Mouse (Mus musculus) urinary bladder, adult 18-20 months (tissue): ENCODE data around the gene Ube2z.

Experiments
- DNase-seq, 2 experiments: peaks; one replicate each; pipeline ENCODE4 v3.0.0; 2022; ENCODE audit warnings: low spot score in 2 of 2, mixed read lengths in 2 of 2

Ube2z gene

DNA sequence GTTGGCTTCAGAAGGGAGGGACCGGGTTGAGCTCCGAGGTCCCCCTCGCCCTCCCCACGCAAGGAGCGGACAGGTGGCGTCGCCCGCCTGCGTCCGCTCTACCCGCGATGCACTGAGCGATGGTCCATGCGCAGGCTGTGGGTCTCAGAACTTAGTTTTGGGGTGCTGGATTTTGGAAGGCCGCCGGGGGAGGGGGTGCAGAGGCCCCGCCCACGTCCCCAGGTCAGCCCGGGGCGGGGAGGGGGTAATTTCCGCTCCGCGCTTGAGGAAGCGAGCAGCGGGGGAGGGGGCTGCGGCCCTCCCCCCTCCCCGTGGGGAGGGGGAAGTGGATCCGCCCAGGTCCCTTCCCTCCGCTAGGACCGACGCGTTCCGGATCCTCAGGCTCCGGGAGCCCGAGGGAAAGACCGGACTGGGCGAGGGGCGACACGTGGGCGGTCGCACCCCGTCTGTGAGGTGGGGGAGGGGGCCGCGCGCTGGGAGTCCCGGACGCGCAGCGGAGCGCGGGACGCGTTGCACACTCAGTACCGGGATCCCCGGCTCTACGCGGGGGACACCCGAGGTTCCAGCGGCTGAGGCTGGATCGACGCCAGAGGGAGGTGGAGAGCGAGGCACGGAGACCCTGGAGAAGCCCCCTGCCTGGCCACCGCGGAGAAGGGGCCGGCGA is 58.2 kb downstream of the Ube2z start:
- peak in 1 of 2 experiments; percentile 32 for DNase-seq

DNA sequence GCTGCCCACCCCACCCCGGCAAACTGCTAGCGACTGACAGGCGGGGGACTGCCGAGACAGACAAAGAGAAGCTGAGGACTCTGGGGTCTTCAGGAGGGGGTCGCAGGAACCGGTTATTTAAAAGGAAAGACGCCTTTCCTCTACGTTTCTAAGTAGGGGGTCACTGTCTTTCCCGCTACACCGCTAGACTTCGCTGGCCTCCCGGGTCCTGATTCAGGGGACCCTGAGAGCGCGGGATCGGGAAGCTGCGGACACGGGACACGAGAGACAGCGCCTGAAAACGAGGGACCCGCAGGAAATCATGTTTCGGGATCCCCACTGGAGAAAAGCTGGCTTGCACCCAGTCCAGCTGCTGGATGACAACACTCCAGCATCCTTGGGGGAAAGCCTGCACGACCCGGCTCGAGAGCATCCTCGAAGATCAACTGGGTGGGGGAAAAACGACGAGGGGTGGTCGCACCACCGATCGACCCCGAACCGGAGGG is 58.8 kb downstream of the Ube2z start:
- DNase-seq = peak in 1 of 2 experiments; percentile 27

DNA sequence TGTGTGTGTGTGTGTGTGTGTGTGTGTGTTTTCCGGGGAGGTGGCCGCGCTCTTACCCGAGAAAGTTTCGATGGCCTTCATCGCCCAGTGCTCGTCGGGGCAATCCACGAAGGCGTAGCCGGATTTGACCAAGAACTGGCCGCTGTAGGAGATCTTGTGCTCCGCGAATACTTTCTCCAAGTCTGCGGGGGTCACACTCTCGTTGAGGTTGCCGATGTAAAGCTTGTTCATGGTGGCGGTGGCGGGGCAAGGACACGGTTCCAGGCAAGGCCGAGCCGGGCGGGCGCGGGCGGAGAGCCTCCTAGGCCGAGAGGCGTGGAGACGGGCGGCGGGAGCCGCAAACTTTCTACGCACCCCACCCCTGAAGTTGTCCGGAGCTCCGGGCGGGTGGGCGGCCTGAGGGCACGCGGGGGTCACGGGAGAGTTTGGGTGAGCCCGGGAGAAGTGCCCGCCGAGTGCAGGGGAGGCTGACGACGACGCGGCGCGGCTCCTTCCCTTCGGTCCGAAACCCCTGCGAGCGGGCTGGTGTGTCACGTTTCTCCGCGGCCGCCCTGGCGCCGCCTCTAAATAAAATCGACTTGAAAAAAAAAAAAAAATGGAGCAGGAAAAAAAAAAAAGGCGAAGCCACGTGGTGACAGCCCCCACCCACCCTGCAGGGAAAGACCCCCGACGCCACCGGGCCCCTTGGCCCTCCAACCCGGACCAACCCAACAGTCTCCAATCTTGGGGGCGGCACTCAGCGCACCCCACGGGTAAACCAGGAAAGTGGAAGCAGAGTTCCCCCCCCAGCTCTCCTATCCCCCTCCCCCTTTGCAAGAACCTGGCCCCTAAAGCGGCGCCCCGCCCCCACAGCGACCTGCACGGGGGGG is 59.6 kb downstream of the Ube2z start, which contains the start of gene Igf2bp1:
Igf2bp1 (minus strand) TSS at position 538 of the 869 bp plus-strand sequence.
- peak in 1 of 2 experiments; percentile 60 for DNase-seq

DNA sequence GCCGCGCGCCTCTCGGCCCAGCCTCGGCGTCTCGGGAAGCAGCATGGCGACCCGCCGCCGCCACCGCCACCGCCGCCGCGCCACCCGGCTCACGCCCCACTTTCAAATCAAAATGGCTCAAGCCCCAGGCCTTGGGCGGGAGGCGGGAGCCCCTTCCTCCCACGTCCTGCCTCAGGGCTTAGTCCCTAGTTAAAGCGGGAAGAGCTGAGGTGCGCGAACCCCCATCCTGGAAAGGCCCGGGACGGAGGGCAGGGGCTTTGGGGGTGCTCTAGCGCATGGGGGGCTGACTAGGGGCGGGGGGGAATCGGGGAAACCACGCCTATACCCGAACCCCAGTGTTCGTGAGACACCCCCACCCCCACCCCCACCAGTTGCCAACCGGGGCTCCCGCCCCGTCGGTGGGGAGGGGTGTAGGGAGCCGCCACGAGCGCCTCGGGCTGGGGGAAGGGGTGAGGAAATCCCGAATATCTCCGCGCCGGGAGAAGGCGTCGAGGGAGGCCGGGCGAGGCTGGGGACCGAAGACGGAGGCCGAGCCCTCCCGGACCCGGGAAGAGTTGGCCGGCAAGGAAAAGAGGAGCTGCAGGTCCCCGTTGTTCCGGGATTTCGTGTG is 60.3 kb downstream of the Ube2z start:
- peak in 1 of 2 experiments; percentile 32 for DNase-seq

DNA sequence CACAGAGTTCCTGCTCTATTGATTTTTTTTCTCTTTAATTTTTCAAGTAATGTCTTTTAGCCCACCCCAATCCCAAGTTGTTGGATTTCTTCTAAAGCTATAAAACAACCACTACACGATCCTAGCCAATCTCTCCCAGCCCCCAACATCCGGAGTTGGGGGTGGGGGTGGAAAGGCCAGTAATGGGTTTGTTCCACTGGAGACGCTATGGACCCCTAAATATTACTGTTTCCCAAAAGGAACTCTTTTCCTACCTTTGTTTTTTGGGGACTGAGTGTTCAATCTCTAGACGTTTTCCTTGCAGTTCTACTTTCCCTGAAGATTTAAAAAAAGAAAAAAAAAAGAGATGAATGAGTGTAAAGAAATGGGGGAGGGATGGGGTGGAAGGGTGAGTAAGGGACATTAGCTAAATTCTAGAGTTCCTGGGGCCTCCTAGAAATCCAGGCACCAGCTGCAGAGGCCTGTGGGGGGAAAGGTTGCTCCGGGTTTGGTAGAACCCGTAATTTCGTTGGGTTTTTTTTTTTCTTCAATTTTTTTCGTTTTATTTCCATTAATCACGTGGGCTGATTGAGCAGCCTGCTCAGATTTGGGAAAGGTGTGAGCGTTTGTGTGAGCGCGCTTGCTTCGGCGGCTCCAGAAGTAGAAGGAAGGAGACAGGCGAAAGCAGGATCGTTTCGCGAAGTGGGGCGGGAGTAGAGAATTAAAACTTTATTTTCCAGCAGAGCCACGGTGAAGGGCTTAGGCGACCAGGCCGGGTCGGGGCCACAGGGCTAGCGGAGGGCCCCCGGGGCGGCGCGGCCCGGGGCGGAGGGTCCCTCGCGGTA is 61.0 kb downstream of the Ube2z start:
- no peak for DNase-seq

DNA sequence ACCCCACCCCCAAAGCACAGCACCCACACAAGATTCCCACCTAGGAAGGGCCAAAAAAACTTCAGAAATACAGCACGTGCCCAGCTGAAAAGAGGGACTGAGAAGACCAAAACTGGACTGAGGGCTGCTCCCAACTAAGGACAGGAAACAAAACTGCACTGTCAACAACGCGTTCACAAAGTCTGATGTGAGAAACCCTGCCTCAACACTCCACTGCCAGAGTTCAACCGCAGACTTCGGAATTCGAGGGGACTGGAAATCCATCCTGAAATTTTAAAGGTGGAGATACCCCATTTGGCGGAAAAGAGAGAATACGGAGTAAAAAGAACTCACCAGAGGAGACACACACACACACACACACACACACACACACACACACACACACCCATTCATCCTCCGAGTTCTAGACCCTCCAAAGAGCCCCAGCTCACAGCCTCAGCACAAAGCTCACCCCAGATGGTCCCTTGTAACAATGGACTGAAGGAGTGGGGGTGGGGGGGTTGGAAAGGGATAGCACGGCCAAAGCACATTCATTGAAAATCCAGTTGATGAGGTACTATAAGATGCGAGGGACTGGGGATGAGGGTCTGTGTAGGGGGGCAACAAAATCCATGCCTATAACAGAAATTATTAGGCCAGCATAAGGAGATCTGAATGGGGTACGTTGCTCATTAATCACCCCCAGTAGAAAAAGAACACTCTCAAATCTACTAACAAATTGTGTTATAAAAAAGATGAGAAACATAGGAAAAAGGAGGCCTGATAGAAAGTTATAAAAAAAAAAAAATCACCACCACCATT is 61.9 kb downstream of the Ube2z start:
- no peak for DNase-seq
